Mouse (Mus musculus) testis, adult 2 months (tissue): ENCODE data around the gene Megf11.

Experiments used
- CTCF ChIP-seq: fragments of 200-500 bp; IDR thresholded peaks from 2 replicates; pipeline ENCODE4 v1.5.1; 2012; ENCODE audit warnings: low read depth, mild to moderate bottlenecking, inconsistent platforms, low read length, moderate library complexity; ENCODE audit not compliant: control insufficient read depth, insufficient read depth, insufficient replicate concordance
- POLR2A ChIP-seq: fragments of 200-500 bp; IDR thresholded peaks from 2 replicates; pipeline ENCODE4 v1.6.1; 2012; ENCODE audit warnings: low read depth, mild to moderate bottlenecking, inconsistent platforms, low read length, moderate library complexity; ENCODE audit not compliant: control insufficient read depth

- no peak for TF ChIP-seq POLR2A
- no peak for TF ChIP-seq CTCF
Observed at GRCm38 (mm10) chr9:64551307-64551706, 165.9 kb downstream of the Megf11 start.
